Mouse (Mus musculus): Measurements from ENCODE around the gene Pik3cb.

The Pik3cb gene

GRCm38 (mm10) chr9:99009069-99009897 lies 131.1 kb downstream of the Pik3cb start:
- DNase-seq (ENCODE audit: low read depth, low spot score) = no peak

DNA sequence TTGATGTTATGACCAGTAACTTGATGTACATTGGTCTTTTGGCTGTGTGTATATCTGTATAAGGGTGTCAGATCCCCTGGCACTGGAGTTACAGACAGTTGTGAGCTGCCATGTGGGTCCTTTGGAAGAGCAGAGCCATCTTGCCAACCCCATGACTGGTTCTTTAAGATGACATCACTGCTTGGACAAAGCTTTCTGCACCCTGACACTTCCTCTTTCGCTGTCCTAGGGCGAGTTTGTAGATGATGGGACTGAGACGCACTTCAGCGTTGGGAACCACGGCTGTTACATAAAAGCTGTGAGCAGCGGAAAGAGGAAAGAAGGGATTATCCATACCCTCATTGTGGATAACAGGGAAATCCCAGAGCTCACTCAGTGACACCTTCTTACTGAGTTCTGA lies 139.1 kb downstream of the Pik3cb start:
- no peak for DNase-seq (ENCODE audit: low read depth, low spot score)

- DNase-seq (ENCODE audit: low read depth, low spot score) = no peak
Observed at GRCm38 (mm10) chr9:98999881-99000339, 140.5 kb downstream of the Pik3cb start.

DNA sequence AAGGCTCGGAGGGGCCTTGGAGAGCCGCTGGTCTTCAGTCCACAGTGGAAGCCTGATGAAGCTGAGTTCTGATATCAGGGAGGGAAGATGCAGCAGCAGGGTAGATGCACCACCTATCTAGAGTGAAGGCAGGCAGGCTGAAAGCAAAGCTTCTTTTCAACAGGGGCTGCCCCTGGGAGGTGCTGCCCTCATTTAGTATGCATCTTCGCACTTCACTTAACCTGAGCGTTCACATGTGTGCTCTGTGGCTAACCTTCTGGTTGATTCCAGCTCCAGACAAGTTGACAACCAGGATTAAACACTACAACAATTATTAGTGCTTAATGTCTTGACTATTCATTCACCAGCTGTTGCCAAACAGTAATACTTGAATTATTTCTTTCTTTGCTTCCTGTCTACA lies 146.3 kb downstream of the Pik3cb start:
- no peak for DNase-seq (ENCODE audit: low read depth, low spot score)

- no peak for DNase-seq (ENCODE audit: low read depth, low spot score)
Observed at GRCm38 (mm10) chr9:98987131-98987530, 153.3 kb downstream of the Pik3cb start.

Measured in embryo, embryonic 11.5 days (tissue).